Mouse (Mus musculus) myocyte (in vitro differentiated cells): ENCODE data around the gene Fut1.

Experiments
- CEBPB ChIP-seq: IDR thresholded peaks from 2 replicates; pipeline ENCODE4 v1.6.1; 2011; ENCODE audit warnings: mild to moderate bottlenecking, moderate library complexity; ENCODE audit not compliant: poor library complexity, insufficient read depth, severe bottlenecking
- E2F4 ChIP-seq: IDR thresholded peaks from one replicate; pipeline ENCODE4 v1.6.1; 2011; ENCODE audit warnings: mild to moderate bottlenecking, control low read depth, moderate library complexity; ENCODE audit not compliant: insufficient read depth
- MAX ChIP-seq: IDR thresholded peaks from one replicate; pipeline ENCODE4 v1.6.1; 2011; ENCODE audit warnings: low read depth, mild to moderate bottlenecking, control low read depth
- MYOD1 ChIP-seq, 3 experiments: IDR thresholded peaks; one replicate each; pipeline ENCODE4 v1.6.1; 2011; ENCODE audit warnings: control low read depth in 2 of 3, low read depth in 2 of 3, mild to moderate bottlenecking in 2 of 3, moderate library complexity in 1 of 3; ENCODE audit not compliant: insufficient read length in 2 of 3, control insufficient read depth in 1 of 3
- POLR2A ChIP-seq: IDR thresholded peaks from one replicate; pipeline ENCODE4 v1.6.1; 2011; ENCODE audit warnings: low read depth, mild to moderate bottlenecking, control low read depth, moderate library complexity; ENCODE audit not compliant: insufficient read length
- REST ChIP-seq: IDR thresholded peaks from one replicate; pipeline ENCODE4 v1.6.1; 2011; ENCODE audit warnings: mild to moderate bottlenecking, control low read depth, moderate library complexity; ENCODE audit not compliant: insufficient read depth, insufficient read length
- SRF ChIP-seq: IDR thresholded peaks from one replicate; pipeline ENCODE4 v1.6.1; 2011; ENCODE audit warnings: low read depth; ENCODE audit not compliant: control insufficient read depth, insufficient read length
- TCF12 ChIP-seq: IDR thresholded peaks from one replicate; pipeline ENCODE4 v1.6.1; 2011; ENCODE audit warnings: mild to moderate bottlenecking, control low read depth; ENCODE audit not compliant: poor library complexity, insufficient read depth, severe bottlenecking

DNA sequence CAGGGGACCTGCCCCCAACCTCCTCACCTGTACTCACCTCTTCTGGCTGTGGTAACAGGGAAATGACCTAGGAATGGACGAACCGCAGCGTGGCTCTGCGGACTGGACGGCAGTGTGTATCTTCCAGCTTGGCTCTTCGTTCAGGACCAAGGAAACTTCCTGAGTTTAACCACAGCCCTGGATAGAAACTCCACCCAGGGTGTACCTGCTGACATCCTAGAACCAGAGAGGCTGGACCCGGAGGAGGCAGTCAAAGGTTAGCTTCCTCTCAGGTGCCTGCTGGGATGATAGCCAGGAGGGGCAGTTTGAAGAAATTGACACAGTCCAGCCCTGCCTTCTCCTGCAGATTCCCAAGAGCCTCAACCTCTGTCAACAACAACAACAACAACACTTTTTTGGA lies 49.1 kb downstream of the Fut1 start, which contains the start of gene Fut2:
- TF ChIP-seq REST: no peak
- TF ChIP-seq POLR2A: no peak
- TF ChIP-seq TCF12: no peak
- TF ChIP-seq E2F4: no peak
- TF ChIP-seq SRF: no peak
- TF ChIP-seq MYOD1 (IDR thresholded peaks at IDR 0.05; ENCODE audit: control insufficient read depth in 1 of 3, insufficient read length in 2 of 3, low read depth in 2 of 3): no peak
- TF ChIP-seq CEBPB: no peak
- TF ChIP-seq MAX: no peak
